Mouse (Mus musculus): ENCODE measurements around the gene Klf12. TPM values are rescaled to one million over a fixed set of nuclear protein-coding genes. Genes with fewer than 3 reads are reported as not detected.

Klf12 gene
- total RNA-seq, 1 experiment from 2014 or later = 1.1 TPM

DNA sequence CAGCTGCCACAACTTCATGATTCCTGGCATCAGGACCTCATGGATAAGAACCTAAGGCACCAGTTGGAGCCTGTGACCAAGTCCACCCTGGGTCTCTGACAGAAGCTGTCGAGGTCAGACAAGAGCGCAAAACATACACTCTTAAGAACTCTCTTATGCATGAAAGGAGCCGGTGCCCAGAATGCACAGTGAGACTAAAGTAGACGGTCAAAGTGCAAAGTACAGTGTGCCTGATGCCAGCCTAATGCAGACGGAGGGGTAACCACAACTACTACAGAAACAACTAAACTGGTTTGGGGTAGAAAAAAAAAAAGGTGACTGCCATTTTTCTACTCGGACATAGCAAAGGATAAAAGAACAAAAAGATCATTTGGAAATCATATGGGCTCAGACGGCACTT, 47.7 kb downstream of the Klf12 start:
- no peak for ATAC-seq (replicated peaks; ENCODE audit: low read depth, poor library complexity, severe bottlenecking)

DNA sequence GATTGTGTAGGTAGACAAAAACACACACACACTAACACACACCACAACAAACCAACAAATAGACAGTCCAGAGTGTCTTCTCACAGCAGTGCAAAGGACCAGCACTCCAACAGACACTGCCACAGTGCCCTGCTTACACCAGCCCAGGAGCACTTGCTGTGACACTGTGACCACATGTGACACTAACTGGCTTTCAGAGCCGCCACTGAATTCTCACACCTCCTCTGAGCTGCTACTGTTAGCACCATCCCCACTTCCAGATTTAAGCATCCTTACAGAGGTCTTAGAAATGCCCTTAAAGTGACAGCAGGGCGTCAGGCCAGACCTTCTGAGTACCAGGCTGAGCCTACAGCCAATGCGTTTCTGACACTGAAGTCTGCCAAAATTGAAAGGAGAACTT, 48.7 kb downstream of the Klf12 start:
- ATAC-seq (replicated peaks; ENCODE audit: low read depth, poor library complexity, severe bottlenecking) = no peak

DNA sequence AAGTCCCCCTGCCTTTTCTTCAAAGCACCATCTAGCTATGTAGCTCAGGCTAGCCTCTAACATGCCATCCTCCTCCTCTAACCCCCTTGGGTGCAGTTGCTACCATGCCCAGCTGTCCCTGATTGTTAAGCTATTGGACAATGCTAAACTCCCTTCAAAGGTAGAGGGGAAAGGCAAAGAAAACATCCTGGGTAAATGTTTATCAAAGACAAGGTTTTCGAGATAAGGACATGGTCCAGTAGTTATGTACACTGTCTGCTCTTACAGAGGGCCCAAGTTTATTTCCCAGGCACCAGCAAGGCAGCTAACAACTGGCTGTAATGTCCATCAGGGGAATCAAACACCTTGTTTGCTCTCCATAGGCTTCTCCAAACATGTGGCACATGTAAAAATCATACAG, 53.1 kb downstream of the Klf12 start:
- ATAC-seq (replicated peaks; ENCODE audit: low read depth, poor library complexity, severe bottlenecking) = no peak

DNA sequence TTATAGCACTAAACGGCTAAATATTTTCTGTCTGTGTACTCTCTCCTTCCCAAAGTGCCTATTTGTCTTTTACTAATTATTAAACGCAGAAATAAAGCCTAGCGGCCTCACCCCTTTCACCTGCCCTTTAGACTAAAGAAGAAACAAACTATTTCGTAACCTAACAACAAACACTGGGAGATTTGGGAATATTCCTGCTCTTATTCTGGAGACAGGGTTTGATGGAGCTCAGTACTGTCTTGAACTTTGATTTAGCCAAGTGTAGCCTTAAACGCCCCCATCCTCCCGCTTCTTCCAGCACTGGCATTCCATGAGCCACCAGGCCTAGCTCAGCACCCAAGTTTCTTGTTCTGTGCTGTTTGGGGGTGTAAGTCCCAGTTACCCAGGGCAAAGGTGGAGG, 56.4 kb downstream of the Klf12 start:
- no peak for ATAC-seq (replicated peaks; ENCODE audit: low read depth, poor library complexity, severe bottlenecking)

DNA sequence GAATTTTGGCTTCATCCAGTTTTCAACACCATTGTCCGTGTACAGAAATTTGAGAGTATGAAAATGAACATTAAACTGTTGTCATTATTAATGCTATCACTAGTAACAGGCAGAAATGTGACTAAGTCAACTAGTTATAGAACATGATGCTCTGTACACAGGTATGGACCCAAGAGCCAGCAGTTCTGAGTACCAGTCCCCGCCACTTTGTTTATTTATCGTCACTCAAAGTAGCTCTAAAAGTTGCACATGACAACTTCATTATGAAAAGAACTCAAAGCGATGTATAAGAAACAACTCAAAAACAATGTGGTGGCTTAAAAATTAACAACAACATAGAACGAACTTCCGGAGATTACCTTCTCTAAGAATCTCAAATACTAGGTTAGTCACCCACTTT, 56.8 kb downstream of the Klf12 start:
- ATAC-seq (replicated peaks; ENCODE audit: low read depth, poor library complexity, severe bottlenecking) = no peak

DNA sequence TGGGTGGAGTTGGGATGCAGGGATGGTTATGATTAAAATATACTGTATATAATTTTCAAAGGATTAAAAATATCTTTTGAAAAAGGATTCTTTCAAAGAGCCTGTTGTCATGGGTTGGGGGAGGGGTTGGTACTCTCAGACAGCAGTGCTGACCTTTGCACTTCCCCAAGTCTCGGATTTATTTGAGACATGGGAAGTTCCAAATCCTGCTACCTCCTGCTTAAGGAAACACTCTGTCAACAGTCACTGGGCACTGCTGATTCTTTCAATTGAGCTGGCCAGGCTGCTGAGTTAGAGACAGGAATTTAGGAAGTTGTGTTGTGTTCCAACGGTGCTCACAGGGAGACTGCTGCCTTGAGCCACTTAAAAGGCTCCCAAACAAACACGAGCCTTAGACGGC, 60.3 kb downstream of the Klf12 start:
- ATAC-seq (replicated peaks; ENCODE audit: low read depth, poor library complexity, severe bottlenecking) = no peak

DNA sequence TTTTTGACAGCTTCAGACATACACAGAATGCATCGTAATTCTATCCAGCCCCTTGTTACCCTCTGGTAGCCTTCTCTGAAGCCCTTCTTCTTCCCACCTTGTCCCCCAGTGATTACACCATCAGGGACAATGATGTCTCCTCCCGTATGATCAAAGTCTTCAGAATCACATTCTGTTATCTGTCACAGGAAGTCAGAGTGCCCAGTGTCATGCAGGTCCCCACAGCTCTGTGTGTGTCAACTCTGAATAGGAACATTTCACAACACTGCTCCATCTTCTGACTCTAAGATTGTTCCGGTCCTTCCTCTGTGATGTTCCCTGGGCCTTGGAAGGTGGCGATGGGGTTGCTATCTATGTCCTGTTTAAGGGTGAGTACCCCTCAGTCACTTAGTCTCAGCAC, 62.2 kb downstream of the Klf12 start:
- ATAC-seq (replicated peaks; ENCODE audit: low read depth, poor library complexity, severe bottlenecking) = no peak

DNA sequence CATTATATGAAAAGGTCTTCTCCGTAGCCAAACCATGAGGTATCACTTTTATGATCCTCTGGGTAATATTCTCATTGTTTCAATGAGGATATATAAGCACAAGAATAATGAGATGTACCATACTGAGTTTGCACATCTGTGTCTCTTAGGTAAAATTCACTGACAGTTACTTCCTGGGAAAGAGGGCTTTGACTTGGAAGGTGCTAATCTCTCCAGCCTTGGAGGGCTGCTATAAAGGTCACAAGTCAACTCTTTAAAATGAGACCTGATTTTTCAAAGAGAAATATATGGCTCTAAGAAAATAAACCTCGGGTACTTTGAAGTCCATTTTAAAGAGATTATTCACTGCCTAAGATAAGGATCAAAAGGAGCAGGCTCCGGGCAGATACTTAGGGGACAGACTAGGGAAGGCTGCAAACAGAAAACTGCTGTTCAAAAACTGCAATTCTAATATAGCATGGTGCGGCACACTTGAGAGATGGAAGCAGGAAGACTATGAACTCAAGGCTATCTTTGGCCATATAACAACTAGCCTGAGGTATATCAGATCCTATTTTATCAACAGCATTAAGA, 69.2 kb downstream of the Klf12 start:
- ATAC-seq (replicated peaks; ENCODE audit: low read depth, poor library complexity, severe bottlenecking) = no peak

DNA sequence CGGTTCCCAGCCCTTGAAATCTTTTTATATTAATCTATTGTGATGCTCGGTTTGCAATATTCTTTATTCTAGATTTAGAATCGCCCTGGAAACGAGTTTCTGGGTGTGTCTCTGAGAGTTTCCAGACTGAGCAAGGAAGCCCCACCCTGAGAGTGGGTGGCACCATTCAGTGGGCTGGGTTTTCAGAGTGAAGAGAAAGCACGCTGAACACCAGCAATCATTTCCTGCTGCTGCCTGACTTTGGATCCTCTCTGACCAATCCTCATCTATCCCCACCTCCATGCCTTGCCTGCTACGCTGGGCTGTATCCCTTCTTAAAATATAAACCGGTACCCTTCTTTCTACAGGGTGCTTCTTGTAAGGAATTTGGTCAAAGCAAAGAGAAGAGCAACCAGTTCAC, 71.4 kb downstream of the Klf12 start:
- ATAC-seq (replicated peaks; ENCODE audit: low read depth, poor library complexity, severe bottlenecking) = no peak

DNA sequence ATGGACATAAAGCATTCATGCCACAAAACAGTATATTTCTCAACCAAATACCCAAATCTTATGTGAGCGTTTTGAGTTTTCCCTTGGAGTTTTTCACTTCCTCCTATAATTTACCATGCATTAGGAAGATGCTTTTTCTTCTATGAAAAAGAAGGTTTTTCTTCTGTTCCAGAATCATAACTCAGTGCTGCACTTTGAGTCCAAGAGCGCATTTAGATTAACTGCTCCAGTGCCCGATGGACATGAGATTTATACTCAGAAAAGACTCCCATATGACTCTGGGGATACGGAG, 72.7 kb downstream of the Klf12 start:
- no peak for ATAC-seq (replicated peaks; ENCODE audit: low read depth, poor library complexity, severe bottlenecking)

DNA sequence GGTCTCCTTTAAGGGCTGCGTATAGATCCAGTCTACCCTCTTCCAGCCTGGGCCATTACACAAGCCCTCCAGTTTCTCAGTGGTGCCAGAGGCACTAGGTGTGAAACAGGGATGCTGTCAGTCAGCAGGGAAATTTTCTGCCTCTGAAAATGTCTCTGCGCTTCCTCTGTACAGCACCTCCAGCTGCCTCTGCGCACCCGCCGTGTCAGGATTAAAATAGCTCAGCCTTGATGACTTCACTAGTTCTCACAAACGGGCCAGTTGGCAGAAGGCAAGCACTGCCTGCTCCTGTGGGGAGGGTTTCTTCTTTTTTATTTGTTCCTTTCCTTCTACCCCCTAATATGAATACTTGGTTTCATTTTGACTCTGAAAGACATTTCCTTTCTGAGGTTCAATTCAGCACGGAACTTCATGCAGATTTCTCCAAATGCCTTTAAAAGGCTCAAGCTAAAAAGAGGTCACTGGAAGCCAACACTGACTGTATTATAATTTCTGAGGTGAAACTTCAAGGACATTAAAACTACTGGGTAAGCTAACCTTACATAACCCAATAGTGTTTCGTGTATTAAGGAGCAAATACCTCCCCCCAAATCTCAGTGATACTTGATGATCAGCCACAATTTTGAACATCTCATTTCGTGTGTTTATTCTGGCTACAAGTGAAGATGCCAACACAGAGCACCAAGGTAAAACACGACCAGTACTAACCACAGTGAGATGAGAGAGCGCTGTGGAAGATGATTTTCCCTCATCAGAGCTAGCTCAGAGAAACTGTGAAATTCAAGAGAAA, 73.2 kb downstream of the Klf12 start:
- peak; percentile 91 for ATAC-seq (replicated peaks; ENCODE audit: low read depth, poor library complexity, severe bottlenecking)

DNA sequence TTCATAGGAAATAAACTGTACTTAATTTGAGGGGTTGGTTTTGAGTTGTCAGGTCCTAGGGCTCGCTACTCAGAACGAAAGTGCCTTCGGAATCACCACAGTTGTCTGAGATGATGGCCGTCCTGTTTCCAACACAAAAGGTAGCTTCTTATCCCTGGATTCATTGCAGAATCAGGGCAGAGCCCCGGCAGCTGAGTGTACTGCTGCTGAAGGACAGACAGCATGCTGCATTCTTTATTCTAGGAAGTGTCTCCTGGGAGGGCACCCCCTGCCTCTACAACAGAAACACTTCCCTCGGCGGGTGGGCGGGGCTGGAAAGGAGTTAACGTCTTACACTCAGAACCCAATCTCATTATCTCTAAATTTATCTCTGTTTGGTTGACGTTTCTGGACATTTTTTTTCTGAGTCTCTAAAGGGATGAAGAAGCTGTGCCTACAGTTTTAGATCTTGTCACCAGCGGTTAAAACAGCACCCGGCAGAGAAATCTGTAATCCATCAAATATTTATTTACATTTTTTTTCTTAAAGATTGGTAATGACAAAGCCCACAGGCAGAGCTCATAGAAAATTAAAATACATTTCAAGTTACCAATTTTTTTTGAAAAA, 74.6 kb downstream of the Klf12 start:
- no peak for ATAC-seq (replicated peaks; ENCODE audit: low read depth, poor library complexity, severe bottlenecking)

DNA sequence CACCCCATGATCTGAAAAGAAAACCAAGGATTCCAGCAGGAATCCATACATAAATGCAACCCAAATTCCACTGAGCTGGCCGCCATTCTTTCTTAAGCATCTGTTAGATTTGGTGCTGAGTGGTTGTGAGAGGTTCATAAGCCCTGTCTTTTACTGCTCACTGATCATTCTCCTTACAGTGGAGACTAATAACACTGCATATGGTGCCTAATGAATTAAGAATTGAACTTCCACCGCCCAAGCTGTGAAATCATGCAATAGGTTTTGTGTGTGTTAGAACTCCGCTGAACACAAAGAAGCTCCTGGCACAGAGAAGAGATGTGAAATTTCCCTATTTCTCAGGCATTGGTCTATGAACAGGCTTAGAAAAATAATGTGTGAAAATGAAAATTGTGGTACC, 77.4 kb downstream of the Klf12 start:
- ATAC-seq (replicated peaks; ENCODE audit: low read depth, poor library complexity, severe bottlenecking) = no peak

DNA sequence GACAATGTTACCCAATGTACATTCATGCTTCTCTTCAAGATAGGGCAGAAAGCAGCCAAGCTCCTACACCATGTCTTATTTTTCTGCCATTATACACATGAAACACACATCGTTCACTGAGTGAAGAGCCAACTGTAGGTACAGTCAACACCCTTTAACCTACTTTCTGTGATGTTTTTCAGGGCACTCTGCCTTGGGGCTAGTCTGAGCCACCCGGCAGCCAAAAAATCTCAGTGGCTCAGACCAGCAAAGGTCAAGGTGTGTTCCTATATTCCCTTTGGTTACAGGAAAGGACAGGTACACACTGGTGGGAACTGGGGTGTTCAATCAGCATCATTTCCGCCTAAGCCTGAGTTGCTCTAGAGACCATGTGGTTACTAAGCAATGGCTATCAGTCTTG, 78.3 kb downstream of the Klf12 start:
- ATAC-seq (replicated peaks; ENCODE audit: low read depth, poor library complexity, severe bottlenecking) = no peak

DNA sequence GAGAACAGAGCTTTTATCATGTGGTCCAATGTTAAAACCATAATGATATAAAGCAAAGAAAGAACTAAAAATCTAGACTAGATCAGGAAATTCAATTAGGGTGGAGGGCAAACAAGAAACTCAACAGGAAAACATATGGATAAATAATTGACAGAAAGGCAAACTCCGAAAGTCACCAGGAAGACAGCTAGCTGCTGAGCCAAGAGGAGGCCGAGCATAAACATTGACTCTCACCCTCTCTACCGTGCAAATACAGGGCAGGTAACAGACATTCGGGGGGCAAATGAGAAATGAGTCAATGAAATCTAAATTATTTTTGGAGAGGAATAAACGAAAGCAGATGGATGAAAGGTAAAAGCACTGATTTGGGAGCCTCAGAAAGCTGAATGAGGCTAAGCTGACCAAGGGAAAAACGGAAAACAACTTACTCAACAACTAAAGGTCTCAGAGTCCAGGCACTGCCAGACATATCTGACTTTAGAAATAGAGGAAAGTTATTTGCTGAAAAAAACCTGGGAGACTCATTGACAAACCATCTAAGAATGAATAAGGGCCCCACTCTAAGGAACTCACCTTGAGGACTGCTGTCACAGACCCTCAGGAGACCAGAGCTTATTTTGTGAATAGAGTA, 84.3 kb downstream of the Klf12 start:
- ATAC-seq (replicated peaks; ENCODE audit: low read depth, poor library complexity, severe bottlenecking) = no peak

DNA sequence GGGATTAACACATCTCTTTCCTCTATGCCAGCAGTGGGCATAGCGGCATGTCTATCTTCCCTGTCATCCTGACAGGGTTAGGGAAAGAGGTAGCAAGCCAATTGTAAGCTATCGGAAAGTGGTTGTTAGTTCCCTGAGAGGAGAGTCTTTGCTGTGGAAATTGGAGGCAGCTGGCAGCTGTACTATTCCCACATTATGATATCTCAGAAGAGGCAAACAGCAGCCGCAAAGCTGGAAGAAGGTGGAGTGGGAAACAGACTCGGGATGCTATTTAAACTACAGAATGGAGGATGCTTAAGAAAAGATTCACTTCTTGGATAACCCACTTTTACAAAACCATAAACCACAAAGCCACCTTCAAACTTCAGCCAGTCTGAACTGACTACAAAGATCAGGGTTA, 85.8 kb downstream of the Klf12 start:
- ATAC-seq (replicated peaks; ENCODE audit: low read depth, poor library complexity, severe bottlenecking) = no peak

DNA sequence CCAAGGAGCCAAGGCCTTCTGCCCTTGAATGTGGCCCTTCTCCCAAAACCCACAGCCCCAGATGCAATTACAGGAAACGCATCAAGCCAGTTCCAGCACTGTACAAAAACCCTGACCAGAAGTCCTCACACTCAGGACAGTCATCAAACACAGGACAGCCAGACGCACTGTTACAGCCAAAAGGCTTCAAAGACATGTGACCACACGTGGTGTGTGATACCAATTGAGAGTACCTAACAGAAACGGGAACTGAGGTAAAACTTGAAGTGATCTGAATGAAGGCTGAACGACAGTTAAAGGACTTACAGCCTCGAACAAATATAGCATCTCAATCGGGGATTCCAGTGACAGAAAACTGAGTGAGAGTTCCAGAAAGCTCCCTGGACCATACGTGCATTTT, 87.3 kb downstream of the Klf12 start:
- ATAC-seq (replicated peaks; ENCODE audit: low read depth, poor library complexity, severe bottlenecking) = no peak

DNA sequence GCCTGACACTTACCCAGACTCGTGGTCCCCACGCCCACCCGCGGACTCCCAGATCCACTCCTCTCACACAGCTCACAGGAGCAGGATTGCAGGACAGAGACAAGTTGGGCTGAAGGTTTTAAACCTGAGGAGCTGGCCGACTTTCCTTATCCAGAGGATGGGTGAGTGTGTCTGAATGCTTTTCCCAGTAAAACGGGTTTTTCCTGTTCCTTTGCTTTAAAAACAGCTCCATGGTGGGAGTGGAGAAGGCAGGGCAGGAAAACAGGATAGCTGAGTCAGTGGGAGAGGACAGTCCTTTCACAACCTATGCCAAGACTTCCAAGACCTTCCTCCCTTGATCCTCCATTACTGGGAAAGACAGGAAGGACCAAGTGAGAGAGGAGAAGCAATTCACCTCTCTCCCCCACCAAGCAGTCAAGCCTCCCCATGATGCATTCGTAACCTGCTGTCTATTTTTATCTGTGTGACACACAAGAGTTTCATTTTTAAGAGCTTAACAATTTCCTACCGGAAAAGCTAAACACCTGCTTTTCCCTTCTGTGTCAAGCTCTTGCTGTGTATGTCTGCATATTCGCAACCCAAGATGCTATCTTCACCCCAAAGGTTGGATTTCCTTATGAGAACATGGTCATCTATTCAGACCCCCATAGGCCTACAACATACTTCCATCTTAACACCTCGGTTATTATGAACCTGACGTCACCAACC, 94.8 kb downstream of the Klf12 start:
- no peak for ATAC-seq (replicated peaks; ENCODE audit: low read depth, poor library complexity, severe bottlenecking)

DNA sequence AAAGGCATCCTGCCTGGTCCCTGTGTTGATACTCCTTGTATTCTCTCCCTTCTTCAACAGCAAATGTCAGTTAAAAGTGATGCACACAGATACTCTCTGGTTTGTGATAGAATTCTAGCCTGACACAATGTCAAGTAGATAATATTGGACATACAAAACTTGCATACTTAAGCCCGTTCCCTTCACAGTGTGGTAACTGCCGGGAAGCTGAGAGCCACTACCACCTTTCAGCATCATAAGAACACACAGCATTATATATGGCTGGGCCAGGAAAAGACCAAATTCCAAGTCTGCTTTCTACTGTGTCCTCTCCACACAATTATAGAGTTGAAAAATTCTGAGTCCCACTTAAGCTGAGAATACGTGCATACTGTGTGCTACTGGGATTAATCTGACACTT, 97.1 kb downstream of the Klf12 start:
- ATAC-seq (replicated peaks; ENCODE audit: low read depth, poor library complexity, severe bottlenecking) = no peak

DNA sequence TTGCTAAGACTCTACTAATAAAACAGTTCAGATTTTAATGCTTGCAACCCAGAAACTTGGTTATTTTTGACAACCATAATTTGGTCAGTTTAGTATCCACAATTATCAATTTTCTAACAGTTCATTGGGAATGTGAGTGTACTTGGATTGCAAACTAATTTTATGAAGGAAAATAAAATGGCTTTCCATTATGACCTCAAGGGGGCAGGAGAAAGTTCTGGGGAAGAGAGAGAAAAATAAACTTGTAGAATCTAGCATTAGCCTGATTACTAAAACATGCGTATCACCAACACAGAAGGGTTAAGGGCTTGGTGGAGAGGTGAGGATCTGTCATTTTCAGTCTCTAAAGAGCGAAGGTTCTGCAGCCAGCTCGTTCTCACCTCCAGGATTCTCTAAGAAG, 106.7 kb downstream of the Klf12 start:
- ATAC-seq (replicated peaks; ENCODE audit: low read depth, poor library complexity, severe bottlenecking) = no peak

DNA sequence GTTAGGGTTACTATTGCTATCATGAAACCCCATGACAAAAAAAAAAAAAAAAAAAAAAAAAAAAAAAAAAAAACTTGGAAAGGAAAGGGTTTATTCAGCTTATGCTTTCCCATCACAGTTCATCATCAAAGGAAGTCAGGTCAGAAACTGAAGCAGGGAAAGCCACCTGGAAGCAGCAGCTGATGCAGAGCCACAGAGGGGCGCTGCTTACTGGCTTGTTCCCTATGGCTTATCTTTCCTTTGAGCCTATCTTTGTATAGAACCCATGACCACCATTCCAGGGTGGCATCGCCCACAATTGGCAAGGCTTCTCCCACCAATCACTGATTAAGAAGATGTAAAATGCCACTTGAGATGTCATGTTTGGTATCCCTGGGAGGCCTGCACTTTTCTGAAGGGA, 119.4 kb downstream of the Klf12 start:
- ATAC-seq (replicated peaks; ENCODE audit: low read depth, poor library complexity, severe bottlenecking) = no peak
